Mouse (Mus musculus): Measurements from ENCODE around the gene Phf20. TPM values are rescaled to one million over a fixed set of nuclear protein-coding genes. Genes with fewer than 3 reads are reported as not detected.

Gene Phf20
- polyA plus RNA-seq, 1 experiment from 2014 or later = 57.2 TPM

- no peak overlapping the region for H3K4me2 ChIP-seq (ENCODE audit: low read depth, low read length)
- H3K4me1 ChIP-seq (ENCODE audit: control insufficient read depth, insufficient read depth, low read length) = peaks cover 23% of the 10 kb centered on the region
- H3K9ac ChIP-seq (ENCODE audit: low read length) = no peak overlapping the region
- no peak overlapping the region for H3K4me3 ChIP-seq (replicated peaks; ENCODE audit: low read length)
- H3K36me3 ChIP-seq (ENCODE audit: control insufficient read depth, insufficient read depth, low read length) = no peaks in the 10 kb centered on the region
- no peaks in the 10 kb centered on the region for H3K9me3 ChIP-seq (replicated peaks; ENCODE audit: control insufficient read depth, low read length)
- no peak overlapping the region for H3K27ac ChIP-seq (ENCODE audit: low read length)
- no peak for ATAC-seq (ENCODE audit: insufficient read depth, low FRiP score)
- H3K27me3 ChIP-seq (ENCODE audit: control insufficient read depth, insufficient read depth, low read length) = no peaks in the 10 kb centered on the region
These were observed 1.7 kb upstream of the Phf20 start for GRCm38 (mm10) chr2:156194571-156194970.

DNA sequence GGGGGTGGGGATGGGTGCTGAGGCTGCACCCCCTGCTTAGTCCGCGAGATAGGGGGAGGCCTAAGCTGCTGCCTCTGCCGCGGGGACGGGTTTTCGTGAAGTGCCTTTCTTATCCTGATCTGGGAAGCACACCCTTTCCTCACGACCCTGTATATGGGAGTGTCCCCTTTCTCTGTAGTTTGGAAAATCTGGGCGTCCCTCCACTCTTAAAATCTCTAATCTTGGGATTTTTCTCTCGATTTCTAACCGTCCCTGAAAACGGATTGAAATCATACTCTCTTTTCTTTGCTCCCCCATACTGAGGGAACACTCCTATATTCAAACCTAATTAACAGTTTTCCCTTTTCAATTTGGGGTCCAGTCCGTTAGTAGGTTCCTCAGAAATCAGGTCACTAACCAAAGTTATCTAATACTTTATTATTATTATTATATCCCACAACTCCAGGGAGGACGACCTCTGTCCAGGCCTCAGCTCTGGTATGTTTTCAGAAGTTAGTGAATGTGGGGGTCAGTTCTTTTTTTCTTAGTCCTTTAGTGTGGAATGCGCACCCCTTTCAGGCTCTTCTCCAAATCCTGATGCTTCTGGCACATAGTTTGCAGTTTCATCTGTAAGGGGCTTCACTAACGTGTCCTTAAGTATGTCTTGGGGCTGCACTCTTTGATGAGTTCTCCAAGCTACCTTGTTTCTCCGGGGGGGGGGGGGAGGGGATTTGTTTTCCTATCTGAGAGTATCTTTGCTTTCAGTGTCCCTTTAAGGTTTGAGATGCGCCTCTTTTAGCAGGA lies 1.1 kb downstream of the Phf20 start:
- Histone ChIP-seq H3K4me3 (replicated peaks; ENCODE audit: low read length) (peak overlapping the region; percentile 79), H3K36me3 (ENCODE audit: control insufficient read depth, insufficient read depth, low read length) (no peaks in the 10 kb centered on the region), H3K4me2 (ENCODE audit: low read depth, low read length) (peak overlapping the region; percentile 85), H3K9me3 (replicated peaks; ENCODE audit: control insufficient read depth, low read length) (no peaks in the 10 kb centered on the region), H3K27me3 (ENCODE audit: control insufficient read depth, insufficient read depth, low read length) (no peaks in the 10 kb centered on the region), H3K9ac (ENCODE audit: low read length) (peak overlapping the region; percentile 91), H3K4me1 (ENCODE audit: control insufficient read depth, insufficient read depth, low read length) (peaks cover 29% of the 10 kb centered on the region), H3K27ac (ENCODE audit: low read length) (peak overlapping the region; percentile 95)
- no peak for ATAC-seq (ENCODE audit: insufficient read depth, low FRiP score)
- WGBS = 3% methylated on average over 17 of the region's 17 CpGs

DNA sequence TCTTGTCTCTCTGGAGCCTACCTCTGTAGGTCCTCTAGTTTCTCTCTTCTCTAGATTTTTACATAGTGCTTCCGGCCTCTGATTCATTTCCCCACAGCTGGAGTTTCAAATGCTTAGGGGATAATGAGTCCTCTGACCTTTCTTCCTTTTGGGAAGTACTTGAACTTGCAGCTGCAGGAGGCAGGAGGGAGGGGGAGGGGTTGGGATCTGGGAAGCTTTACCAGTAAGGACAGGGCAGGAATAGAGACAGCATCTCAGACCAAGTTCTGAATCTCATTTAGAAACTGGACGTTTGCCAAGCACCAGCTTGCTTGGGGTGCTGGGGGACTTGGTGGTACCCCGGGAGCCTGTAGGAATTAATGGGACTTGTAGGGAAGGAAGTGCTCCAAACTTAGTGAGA lies 3.7 kb downstream of the Phf20 start:
- Histone ChIP-seq H3K4me1 (ENCODE audit: control insufficient read depth, insufficient read depth, low read length) (peaks cover 40% of the 10 kb centered on the region), H3K27me3 (ENCODE audit: control insufficient read depth, insufficient read depth, low read length) (no peaks in the 10 kb centered on the region), H3K36me3 (ENCODE audit: control insufficient read depth, insufficient read depth, low read length) (no peaks in the 10 kb centered on the region), H3K4me2 (ENCODE audit: low read depth, low read length) (no peak overlapping the region), H3K9me3 (replicated peaks; ENCODE audit: control insufficient read depth, low read length) (no peaks in the 10 kb centered on the region), H3K4me3 (replicated peaks; ENCODE audit: low read length) (no peak overlapping the region), H3K9ac (ENCODE audit: low read length) (no peak overlapping the region), H3K27ac (ENCODE audit: low read length) (no peak overlapping the region; the same call in 1 of the 2 replicates)
- no peak for ATAC-seq (ENCODE audit: insufficient read depth, low FRiP score)
- 58% methylated on average over 3 of the region's 3 CpGs for WGBS

DNA sequence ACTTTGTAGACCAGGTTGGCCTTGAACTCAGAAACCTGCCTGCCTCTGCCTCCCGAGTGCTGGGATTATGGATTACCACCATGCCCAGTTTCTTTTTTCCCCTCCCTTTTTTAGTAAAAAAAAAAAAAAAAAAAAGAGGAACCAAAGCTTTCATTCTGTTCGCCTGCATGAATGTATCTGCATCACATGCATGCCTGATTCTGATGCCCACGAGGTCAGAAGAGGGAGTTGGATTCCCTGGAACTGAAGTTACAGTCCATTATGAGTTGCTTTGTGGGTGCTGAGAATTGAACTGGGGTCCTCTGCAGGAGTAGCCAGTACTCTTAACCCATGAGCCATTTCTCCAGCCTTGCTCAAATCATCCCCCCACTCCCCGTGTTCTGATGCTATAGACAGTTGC lies 5.2 kb downstream of the Phf20 start:
- H3K27me3 ChIP-seq (ENCODE audit: control insufficient read depth, insufficient read depth, low read length) = no peaks in the 10 kb centered on the region
- ATAC-seq (ENCODE audit: insufficient read depth, low FRiP score) = no peak
- no peaks in the 10 kb centered on the region for H3K36me3 ChIP-seq (ENCODE audit: control insufficient read depth, insufficient read depth, low read length)
- no peak overlapping the region for H3K4me2 ChIP-seq (ENCODE audit: low read depth, low read length)
- no peak overlapping the region for H3K9ac ChIP-seq (ENCODE audit: low read length)
- no peaks in the 10 kb centered on the region for H3K9me3 ChIP-seq (replicated peaks; ENCODE audit: control insufficient read depth, low read length)
- WGBS = 92% methylated on average over 4 of the region's 4 CpGs
- H3K4me3 ChIP-seq (replicated peaks; ENCODE audit: low read length) = no peak overlapping the region
- H3K27ac ChIP-seq (ENCODE audit: low read length) = no peak overlapping the region
- peaks cover 33% of the 10 kb centered on the region for H3K4me1 ChIP-seq (ENCODE audit: control insufficient read depth, insufficient read depth, low read length)

DNA sequence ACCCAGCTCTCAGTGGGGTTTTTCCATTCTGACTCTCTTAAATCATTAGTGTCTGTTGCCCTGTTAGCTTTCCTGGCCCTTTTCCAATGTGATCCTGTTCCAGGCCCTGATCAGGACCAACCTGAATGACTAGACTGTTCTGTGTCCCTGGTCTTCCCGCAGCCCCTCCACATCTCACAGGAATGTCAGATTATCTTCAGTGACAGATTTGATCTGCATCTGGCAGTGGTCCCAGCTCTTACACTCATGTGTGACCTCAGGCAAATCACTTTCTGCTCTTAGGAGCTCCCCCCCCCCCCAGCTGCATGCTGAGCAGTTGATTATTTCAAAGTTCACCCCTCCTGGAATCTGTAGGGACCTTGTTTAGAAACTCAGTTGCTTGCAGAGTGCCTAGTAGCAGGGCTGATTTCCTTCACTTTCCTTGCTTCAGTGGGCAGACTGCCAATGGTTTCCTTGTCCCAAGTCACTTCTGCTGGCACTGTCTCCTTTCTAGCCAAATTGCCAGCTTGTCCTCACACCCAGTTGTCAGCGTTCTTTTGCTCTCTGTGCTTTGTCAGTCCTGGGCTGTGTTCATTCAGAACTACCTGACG lies 6.7 kb downstream of the Phf20 start:
- peaks cover 27% of the 10 kb centered on the region for H3K4me1 ChIP-seq (ENCODE audit: control insufficient read depth, insufficient read depth, low read length)
- H3K4me3 ChIP-seq (replicated peaks; ENCODE audit: low read length) = no peak overlapping the region
- H3K4me2 ChIP-seq (ENCODE audit: low read depth, low read length) = no peak overlapping the region
- ATAC-seq (ENCODE audit: insufficient read depth, low FRiP score) = peak; percentile 54; the same call in 1 of the 2 replicates
- H3K36me3 ChIP-seq (ENCODE audit: control insufficient read depth, insufficient read depth, low read length) = no peaks in the 10 kb centered on the region
- no peaks in the 10 kb centered on the region for H3K9me3 ChIP-seq (replicated peaks; ENCODE audit: control insufficient read depth, low read length)
- peak overlapping the region; percentile 75 for H3K27ac ChIP-seq (ENCODE audit: low read length)
- peak overlapping the region; percentile 21 for H3K9ac ChIP-seq (ENCODE audit: low read length)
- WGBS = 35% methylated on average over 3 of the region's 3 CpGs
- no peaks in the 10 kb centered on the region for H3K27me3 ChIP-seq (ENCODE audit: control insufficient read depth, insufficient read depth, low read length)

GRCm38 (mm10) chr2:156203917-156204316 lies 7.7 kb downstream of the Phf20 start:
- Histone ChIP-seq H3K4me1 (ENCODE audit: control insufficient read depth, insufficient read depth, low read length) (peaks cover 22% of the 10 kb centered on the region), H3K9me3 (replicated peaks; ENCODE audit: control insufficient read depth, low read length) (no peaks in the 10 kb centered on the region), H3K27me3 (ENCODE audit: control insufficient read depth, insufficient read depth, low read length) (no peaks in the 10 kb centered on the region), H3K27ac (ENCODE audit: low read length) (no peak overlapping the region), H3K4me2 (ENCODE audit: low read depth, low read length) (no peak overlapping the region), H3K4me3 (replicated peaks; ENCODE audit: low read length) (no peak overlapping the region), H3K9ac (ENCODE audit: low read length) (no peak overlapping the region), H3K36me3 (ENCODE audit: control insufficient read depth, insufficient read depth, low read length) (no peaks in the 10 kb centered on the region)
- no peak for ATAC-seq (ENCODE audit: insufficient read depth, low FRiP score)
- 83% methylated on average over 6 of the region's 6 CpGs for WGBS

- H3K9ac ChIP-seq (ENCODE audit: low read length) = no peak overlapping the region
- H3K9me3 ChIP-seq (replicated peaks; ENCODE audit: control insufficient read depth, low read length) = no peaks in the 10 kb centered on the region
- no peaks in the 10 kb centered on the region for H3K27me3 ChIP-seq (ENCODE audit: control insufficient read depth, insufficient read depth, low read length)
- no peak overlapping the region for H3K27ac ChIP-seq (ENCODE audit: low read length)
- H3K36me3 ChIP-seq (ENCODE audit: control insufficient read depth, insufficient read depth, low read length) = 0 out of 2 replicates have a peak, but pooled peaks cover 6% of the 10 kb centered on the region
- no peak overlapping the region for H3K4me2 ChIP-seq (ENCODE audit: low read depth, low read length)
- no peaks in the 10 kb centered on the region for H3K4me1 ChIP-seq (ENCODE audit: control insufficient read depth, insufficient read depth, low read length)
- whole genome bisulfite sequencing = 64% methylated on average over 1 of the region's 1 CpGs
- ATAC-seq (ENCODE audit: insufficient read depth, low FRiP score) = no peak
- H3K4me3 ChIP-seq (replicated peaks; ENCODE audit: low read length) = no peak overlapping the region
These were observed 21.5 kb downstream of the Phf20 start for GRCm38 (mm10) chr2:156217786-156218185.

GRCm38 (mm10) chr2:156222100-156222499 lies 25.8 kb downstream of the Phf20 start:
- H3K4me1 ChIP-seq (ENCODE audit: control insufficient read depth, insufficient read depth, low read length) = no peaks in the 10 kb centered on the region
- ATAC-seq (ENCODE audit: insufficient read depth, low FRiP score) = no peak
- H3K36me3 ChIP-seq (ENCODE audit: control insufficient read depth, insufficient read depth, low read length) = no peaks in the 10 kb centered on the region; the same call in 1 of the 2 replicates

DNA sequence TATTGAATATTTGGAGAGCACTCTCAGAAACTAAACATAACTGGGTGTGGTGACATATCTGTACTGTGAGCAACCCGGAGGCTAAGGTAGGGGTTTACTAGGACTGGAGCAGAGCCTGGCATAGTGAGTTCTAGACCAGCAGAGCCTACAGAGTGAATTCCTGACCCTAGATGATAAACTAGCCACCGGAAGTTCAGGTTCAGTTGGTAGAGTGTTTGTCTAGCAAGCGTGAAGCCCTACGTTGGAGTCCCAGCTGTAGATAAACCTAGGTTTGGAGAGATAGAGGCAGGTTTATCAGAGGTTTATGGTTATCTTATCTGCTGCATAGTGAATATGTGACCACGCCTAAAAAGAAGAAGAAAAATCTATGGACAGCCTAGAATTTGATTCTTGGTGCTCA lies 27.8 kb downstream of the Phf20 start:
- Histone ChIP-seq H3K4me1 (ENCODE audit: control insufficient read depth, insufficient read depth, low read length) (no peaks in the 10 kb centered on the region), H3K4me2 (ENCODE audit: low read depth, low read length) (no peak overlapping the region), H3K9ac (ENCODE audit: low read length) (no peak overlapping the region), H3K27me3 (ENCODE audit: control insufficient read depth, insufficient read depth, low read length) (no peaks in the 10 kb centered on the region), H3K27ac (ENCODE audit: low read length) (no peak overlapping the region), H3K4me3 (replicated peaks; ENCODE audit: low read length) (no peak overlapping the region), H3K9me3 (replicated peaks; ENCODE audit: control insufficient read depth, low read length) (no peaks in the 10 kb centered on the region), H3K36me3 (ENCODE audit: control insufficient read depth, insufficient read depth, low read length) (no peaks in the 10 kb centered on the region; the same call in 1 of the 2 replicates)
- ATAC-seq (ENCODE audit: insufficient read depth, low FRiP score) = no peak
- 72% methylated on average over 5 of the region's 5 CpGs for WGBS

More at GRCm38 (mm10) chr2:156222100-156222499, 25.8 kb downstream of the Phf20 start:
- Histone ChIP-seq H3K9me3 (replicated peaks; ENCODE audit: control insufficient read depth, low read length) (no peaks in the 10 kb centered on the region), H3K4me2 (ENCODE audit: low read depth, low read length) (no peak overlapping the region), H3K9ac (ENCODE audit: low read length) (no peak overlapping the region), H3K27ac (ENCODE audit: low read length) (no peak overlapping the region), H3K27me3 (ENCODE audit: control insufficient read depth, insufficient read depth, low read length) (no peaks in the 10 kb centered on the region), H3K4me3 (replicated peaks; ENCODE audit: low read length) (no peak overlapping the region)

Measured in stomach, embryonic 16.5 days (tissue).